Mouse (Mus musculus) Patski (cell line): ENCODE results near the gene Ap2s1. TPM values are rescaled to one million over a fixed set of nuclear protein-coding genes. Genes with fewer than 3 reads are reported as not detected.

Experiments used
- ATAC-seq: fragments of 100-300 bp; one replicate; pipeline ENCODE4 v1.8.0; 2021
- CTCF ChIA-PET: fragments of 350-600 bp; sonication (Branson Sonifier 250); formaldehyde crosslinking; loops from one replicate; lab custom pipeline; 2022; ENCODE audit warnings: inconsistent platforms; lab: Charles Lee
- POLR2A ChIA-PET: fragments of 350-600 bp; sonication (Branson Sonifier 250); formaldehyde crosslinking; loops from one replicate; lab custom pipeline; 2022; ENCODE audit warnings: antibody characterized with exemption, inconsistent platforms; lab: Charles Lee
- DNase-seq: peaks from one replicate; pipeline ENCODE4 v3.0.0-alpha.2; 2011; ENCODE audit warnings: low read depth, low spot score
- H3K27me3 ChIP-seq: fragments of 371-371 bp; one replicate; pipeline ENCODE4 v1.5.1; 2021
- CTCF ChIP-seq: fragments of 100-300 bp; IDR thresholded peaks from one replicate; pipeline ENCODE4 v1.5.1; 2021
- in situ Hi-C: fragments of 300-500 bp; cut with MboI; formaldehyde crosslinking; loops from 3 replicates; pipeline ENCODE4 v1.11.1; 2018; ENCODE audit warnings: low pct_unique_long_range_greater_than_20kb, mixed read lengths
- polyA plus RNA-seq: library from polyadenylated mRNA; unstranded; gene quantifications from one replicate; pipeline ENCODE4 v1.2.3, GENCODE M21; 2021

Gene Ap2s1
- polyA plus RNA-seq, 1 experiment from 2014 or later: 222 TPM

- CTCF ChIA-PET: interaction anchor here (1.1 kb wide), 1 partner anchor 34 kb away, joined by 3 read pairs; no protein-coding TSS in a partner anchor
- in situ Hi-C loops: no loop called here
- DNase-seq (no peak), ATAC-seq (no peak)
- POLR2A ChIA-PET: no interaction called here
- H3K27me3 ChIP-seq: no peaks in the 10 kb centered on the region
- no peak for TF ChIP-seq CTCF
These were observed 41.9 kb downstream of the Ap2s1 start for GRCm38 (mm10) chr7:16780076-16780475.

GRCm38 (mm10) chr7:16780825-16781554, 42.8 kb downstream of the Ap2s1 start, which contains the start of gene Slc1a5:
Gene Slc1a5 (plus strand): TSS chr7:16781340.
- ChIA-PET POLR2A (no interaction called here), CTCF (interaction anchor here (1.1 kb wide), 2 partner anchors 35 kb away, joined by 3 to 4 read pairs; no protein-coding TSS in a partner anchor)
- in situ Hi-C loops: no loop called here
- no peak for DNase-seq
- ATAC-seq: peak; percentile 68
- no peak for TF ChIP-seq CTCF
- H3K27me3 ChIP-seq: no peaks in the 10 kb centered on the region

- CTCF ChIA-PET: interaction anchor here (1.1 kb wide), 1 partner anchor 36 kb away, joined by 4 read pairs; no protein-coding TSS in a partner anchor
- no peaks in the 10 kb centered on the region for H3K27me3 ChIP-seq
- DNase-seq (no peak), ATAC-seq (peak; percentile 13)
- POLR2A ChIA-PET: no interaction called here
- in situ Hi-C loops: no loop called here
- no peak for TF ChIP-seq CTCF
These were observed 43.3 kb downstream of the Ap2s1 start for GRCm38 (mm10) chr7:16781555-16781815.

- POLR2A ChIA-PET: no interaction called here
- in situ Hi-C loops: no loop called here
- no peaks in the 10 kb centered on the region for H3K27me3 ChIP-seq
- CTCF ChIA-PET: interaction anchor here (1.1 kb wide), 1 partner anchor 36 kb away, joined by 4 read pairs; no protein-coding TSS in a partner anchor
- DNase-seq (no peak), ATAC-seq (peak; percentile 8)
- no peak for TF ChIP-seq CTCF
These were observed 43.8 kb downstream of the Ap2s1 start for GRCm38 (mm10) chr7:16781816-16782554.

DNA sequence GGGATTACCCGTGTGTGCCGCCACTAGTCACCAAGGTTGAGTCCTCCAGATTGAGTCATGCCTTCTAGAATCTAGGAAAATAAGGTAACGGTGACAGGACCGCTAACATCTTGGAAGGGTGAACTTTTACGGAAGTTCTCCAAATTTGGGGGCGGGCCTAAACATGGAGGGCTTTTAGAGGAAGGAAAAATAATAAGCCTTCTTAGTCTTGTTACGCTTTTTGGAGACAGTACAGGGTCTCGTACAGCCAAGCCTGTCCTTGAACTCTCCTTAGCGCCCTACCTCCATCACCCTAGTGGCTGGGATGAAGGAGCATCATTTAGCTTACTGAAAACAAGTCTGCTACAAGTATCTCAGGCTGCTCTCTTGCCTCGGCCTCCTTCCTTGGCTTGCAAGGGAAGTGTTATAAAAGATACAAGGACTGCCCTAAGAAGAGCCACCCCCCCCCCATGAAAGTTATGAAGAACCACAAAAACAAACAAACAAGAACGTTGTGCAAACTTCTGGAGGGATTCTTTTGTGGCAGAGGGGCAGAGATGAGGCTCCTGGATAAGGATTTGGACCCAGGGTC, 44.4 kb downstream of the Ap2s1 start:
- ChIA-PET POLR2A (interaction anchor here (1.0 kb wide), 1 partner anchor 13 kb away, joined by 3 read pairs; no protein-coding TSS in a partner anchor), CTCF (no interaction called here)
- in situ Hi-C loops: no loop called here
- DNase-seq (no peak), ATAC-seq (no peak)
- no peaks in the 10 kb centered on the region for H3K27me3 ChIP-seq
- TF ChIP-seq CTCF: no peak

DNA sequence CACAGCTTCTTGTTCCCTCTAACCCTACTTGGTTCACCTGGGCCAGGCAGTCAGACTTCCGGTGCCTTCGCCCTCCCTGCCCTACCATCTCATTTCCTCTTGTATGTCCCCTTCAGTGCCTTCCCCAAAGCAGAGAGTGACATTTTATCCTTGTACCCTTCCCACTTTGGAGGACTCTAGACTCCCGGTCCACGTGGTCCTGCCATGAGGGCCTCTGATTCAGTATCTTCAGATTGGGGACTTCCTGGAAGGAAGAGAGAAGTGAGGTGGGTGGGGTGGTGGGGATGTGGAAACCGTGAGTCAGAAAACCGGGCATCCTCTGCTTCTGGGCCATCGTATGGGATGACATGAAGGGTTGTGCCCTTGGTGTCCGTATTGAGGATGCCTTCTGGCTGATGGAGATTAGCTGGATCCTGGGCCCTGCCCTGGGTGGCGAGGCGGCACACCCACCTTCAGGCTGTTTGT, 45.0 kb downstream of the Ap2s1 start:
- ChIA-PET CTCF (interaction anchor here (0.9 to 1.8 kb wide), 2 partner anchors 26 to 154 kb away, joined by 3 read pairs; no protein-coding TSS in a partner anchor), POLR2A (interaction anchor here (1.0 kb wide), 2 partner anchors 9 to 12 kb away, joined by 3 to 4 read pairs; no protein-coding TSS in a partner anchor)
- ATAC-seq (no peak), DNase-seq (no peak)
- no peak for TF ChIP-seq CTCF
- no peaks in the 10 kb centered on the region for H3K27me3 ChIP-seq
- in situ Hi-C loops: no loop called here

GRCm38 (mm10) chr7:16783758-16784415, 45.7 kb downstream of the Ap2s1 start:
- ATAC-seq (peak; percentile 32), DNase-seq (peak; percentile 57)
- no peak for TF ChIP-seq CTCF
- in situ Hi-C loops: no loop called here
- ChIA-PET CTCF (interaction anchor here (0.9 to 1.8 kb wide), 2 partner anchors 25 to 154 kb away, joined by 3 read pairs; no protein-coding TSS in a partner anchor), POLR2A (interaction anchor here (0.6 to 1.0 kb wide), 3 partner anchors 9 to 737 kb away, joined by 3 to 5 read pairs (median 4); no protein-coding TSS in a partner anchor)
- H3K27me3 ChIP-seq: no peaks in the 10 kb centered on the region

DNA sequence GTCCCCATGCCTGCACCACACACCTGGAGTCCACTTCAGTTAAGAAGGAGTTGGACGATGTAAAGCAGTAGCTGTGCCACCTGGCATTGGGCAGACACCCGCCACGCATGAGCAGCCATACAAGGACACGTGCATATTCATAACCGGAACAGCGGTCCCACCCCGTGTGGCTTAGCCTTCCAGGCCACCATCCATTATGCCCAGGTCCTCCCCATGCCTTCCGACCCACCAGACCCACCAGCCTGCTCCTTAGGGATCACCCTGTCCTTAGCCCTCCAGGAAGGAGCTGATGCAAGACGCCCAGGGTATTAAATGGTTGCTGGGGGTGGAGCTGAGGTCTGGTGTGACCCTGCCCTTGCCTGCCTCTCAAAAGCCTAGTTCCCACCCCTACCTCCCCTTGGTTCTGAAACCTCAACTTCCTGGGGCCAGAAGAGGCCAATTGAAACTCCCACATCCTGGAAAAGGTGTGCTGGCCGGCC, 46.3 kb downstream of the Ap2s1 start:
- DNase-seq (no peak), ATAC-seq (peak; percentile 24)
- in situ Hi-C loops: no loop called here
- CTCF ChIA-PET: interaction anchor here (1.1 to 1.8 kb wide), 2 partner anchors 25 to 30 kb away, joined by 3 read pairs; no protein-coding TSS in a partner anchor
- TF ChIP-seq CTCF: no peak
- POLR2A ChIA-PET: interaction anchor here (0.6 kb wide), 1 partner anchor 737 kb away, joined by 5 read pairs; no protein-coding TSS in a partner anchor
- no peaks in the 10 kb centered on the region for H3K27me3 ChIP-seq

DNA sequence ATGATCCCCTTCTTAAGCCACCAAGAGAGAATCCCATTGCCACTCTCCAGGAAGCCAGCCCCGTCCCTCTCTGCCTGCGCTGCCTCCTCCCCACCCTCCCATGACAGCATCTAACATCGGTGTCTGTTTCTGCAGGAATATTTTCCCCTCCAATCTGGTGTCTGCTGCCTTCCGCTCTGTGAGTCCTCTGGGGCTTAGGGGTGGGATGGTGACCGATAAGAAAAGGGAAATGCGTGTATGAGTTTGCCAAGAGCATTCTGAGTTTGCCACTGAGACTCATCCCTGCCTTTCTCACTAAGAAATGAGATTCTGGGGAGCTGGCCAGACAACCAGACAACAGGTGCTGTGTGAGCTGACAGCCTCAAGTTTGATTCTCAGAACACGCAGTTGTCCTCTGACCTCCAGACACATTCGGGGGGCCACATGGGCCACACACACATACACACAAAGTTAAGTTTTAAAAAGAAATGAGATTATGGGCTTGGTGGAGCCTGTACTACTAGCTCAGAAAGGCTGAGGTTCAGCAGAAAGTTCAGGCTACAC, 47.4 kb downstream of the Ap2s1 start:
- TF ChIP-seq CTCF: no peak
- ATAC-seq (no peak), DNase-seq (no peak)
- POLR2A ChIA-PET: no interaction called here
- no peaks in the 10 kb centered on the region for H3K27me3 ChIP-seq
- in situ Hi-C loops: no loop called here
- CTCF ChIA-PET: interaction anchor here (1.1 to 1.4 kb wide), 2 partner anchors 16 to 28 kb away, joined by 3 to 4 read pairs; no protein-coding TSS in a partner anchor
